Mouse (Mus musculus): Measurements from ENCODE around the gene Yipf1. TPM values are rescaled to one million over a fixed set of nuclear protein-coding genes. Genes with fewer than 3 reads are reported as not detected.
A peak's percentile ranks its signal among the peaks of the same experiment; 100 is the strongest.

The Yipf1 gene
- polyA plus RNA-seq, 1 experiment from 2014 or later, result 71.7 TPM

- no peak for ATAC-seq
- TF ChIP-seq CTCF (IDR thresholded peaks at IDR 0.05) (no peak), EP300 (IDR thresholded peaks at IDR 0.05) (no peak)
- DNase-seq (ENCODE audit: low spot score), result no peak
- no peak overlapping the region for H3K4me3 ChIP-seq (ENCODE audit: low read depth, low read length)
- no peak overlapping the region for H3K4me2 ChIP-seq (replicated peaks; ENCODE audit: low read depth, low read length)
- H3K9ac ChIP-seq (replicated peaks; ENCODE audit: low read depth), result no peak overlapping the region
- H3K27ac ChIP-seq (ENCODE audit: low read length), result no peak overlapping the region
- H3K36me3 ChIP-seq (ENCODE audit: insufficient read depth, low read length), result no peaks in the 10 kb centered on the region
- H3K4me1 ChIP-seq (ENCODE audit: insufficient read depth, low read depth, low read length), result no peaks in the 10 kb centered on the region
- H3K27me3 ChIP-seq (replicated peaks; ENCODE audit: insufficient read depth, low read length), result no peaks in the 10 kb centered on the region
- no peaks in the 10 kb centered on the region for H3K9me3 ChIP-seq (ENCODE audit: low read length)
- whole genome bisulfite sequencing, result 82% methylated on average over 7 of the region's 7 CpGs
These were observed 14.3 kb upstream of the Yipf1 start for GRCm38 (mm10) chr4:107299779-107300340.

DNA sequence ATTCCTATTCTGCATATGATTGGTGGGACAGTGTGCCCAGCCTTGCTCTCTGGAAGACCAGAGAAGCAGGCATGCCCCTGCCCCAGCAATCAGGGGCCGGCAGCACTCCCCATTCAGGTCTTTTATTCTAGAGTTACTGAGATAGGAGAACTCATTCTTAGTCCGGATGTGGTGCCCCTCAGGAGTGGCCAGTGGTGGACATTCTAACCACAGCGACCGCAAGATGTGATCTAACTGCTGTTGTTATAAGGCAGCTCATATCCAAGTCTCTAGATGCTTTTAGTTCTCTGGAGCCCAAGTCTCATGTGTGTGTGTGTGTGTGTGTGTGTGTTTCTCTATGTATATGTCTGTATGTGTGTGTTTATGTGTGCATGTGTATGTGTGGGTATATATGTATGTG, 13.8 kb upstream of the Yipf1 start:
- H3K9me3 ChIP-seq (ENCODE audit: low read length), result no peaks in the 10 kb centered on the region
- 77% methylated on average over 4 of the region's 4 CpGs for WGBS
- H3K27me3 ChIP-seq (replicated peaks; ENCODE audit: insufficient read depth, low read length), result no peaks in the 10 kb centered on the region
- no peak overlapping the region for H3K4me2 ChIP-seq (replicated peaks; ENCODE audit: low read depth, low read length)
- ATAC-seq (no peak), DNase-seq (ENCODE audit: low spot score) (no peak)
- H3K27ac ChIP-seq (ENCODE audit: low read length), result no peak overlapping the region
- H3K4me1 ChIP-seq (ENCODE audit: insufficient read depth, low read depth, low read length), result no peaks in the 10 kb centered on the region
- H3K9ac ChIP-seq (replicated peaks; ENCODE audit: low read depth), result no peak overlapping the region
- H3K4me3 ChIP-seq (ENCODE audit: low read depth, low read length), result no peak overlapping the region
- no peaks in the 10 kb centered on the region for H3K36me3 ChIP-seq (ENCODE audit: insufficient read depth, low read length)
- no peak for TF ChIP-seq CTCF (IDR thresholded peaks at IDR 0.05)
- no peak for TF ChIP-seq EP300 (IDR thresholded peaks at IDR 0.05)

DNA sequence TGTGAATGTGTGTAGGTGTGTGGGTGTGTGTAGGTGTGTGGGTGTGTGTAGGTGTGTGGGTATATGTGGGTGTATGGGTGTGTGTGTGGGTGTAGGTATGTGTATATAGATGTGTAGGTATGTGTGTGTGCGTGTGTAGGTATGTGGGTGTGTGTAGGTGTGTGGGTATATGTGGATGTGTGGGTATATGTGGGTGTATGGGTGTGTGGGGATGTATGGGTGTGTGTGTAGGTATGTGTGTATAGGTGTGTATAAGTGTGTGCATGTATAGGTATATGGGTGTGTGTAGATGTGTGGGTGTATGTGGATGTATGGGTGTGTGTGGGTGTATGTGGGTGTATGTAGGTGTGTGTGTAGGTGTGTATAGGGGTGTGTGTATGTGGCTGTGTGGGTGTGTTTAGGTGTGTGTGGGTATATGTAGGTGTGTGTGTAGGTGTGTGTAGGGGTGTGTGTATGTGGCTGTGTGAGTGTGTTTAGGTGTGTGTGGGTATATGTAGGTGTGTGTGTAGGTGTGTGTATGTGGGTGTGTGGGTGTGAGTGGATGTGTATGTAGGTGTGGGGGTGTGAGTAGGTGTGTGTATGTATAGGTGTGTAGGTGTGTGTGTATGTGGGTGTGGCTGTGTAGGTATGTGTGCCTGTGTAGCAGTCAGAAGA, 13.1 kb upstream of the Yipf1 start:
- no peaks in the 10 kb centered on the region for H3K4me1 ChIP-seq (ENCODE audit: insufficient read depth, low read depth, low read length)

DNA sequence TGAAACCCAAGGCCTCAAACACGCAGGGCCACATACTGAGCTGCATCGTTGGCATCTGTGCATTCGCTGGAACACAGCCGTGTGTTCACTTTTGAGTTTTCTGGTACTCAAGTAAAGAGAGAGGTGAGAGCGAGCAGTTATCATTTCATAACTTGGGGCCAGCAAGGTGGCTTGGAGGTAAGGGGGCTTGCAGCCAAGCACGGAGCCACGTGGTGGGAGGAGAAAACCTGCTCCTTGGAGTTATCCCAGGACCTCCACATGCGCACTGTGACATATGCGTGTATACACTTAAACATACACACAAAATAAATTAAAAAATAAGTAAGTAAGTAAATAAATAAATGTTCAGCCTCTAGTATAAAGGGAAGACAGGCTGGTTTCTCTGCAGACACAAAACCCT, 11.9 kb upstream of the Yipf1 start:
- no peak overlapping the region for H3K27ac ChIP-seq (ENCODE audit: low read length)
- no peaks in the 10 kb centered on the region for H3K36me3 ChIP-seq (ENCODE audit: insufficient read depth, low read length)
- no peaks in the 10 kb centered on the region for H3K27me3 ChIP-seq (replicated peaks; ENCODE audit: insufficient read depth, low read length)
- no peak overlapping the region for H3K4me3 ChIP-seq (ENCODE audit: low read depth, low read length)
- H3K4me1 ChIP-seq (ENCODE audit: insufficient read depth, low read depth, low read length), result no peaks in the 10 kb centered on the region
- no peaks in the 10 kb centered on the region for H3K9me3 ChIP-seq (ENCODE audit: low read length)
- DNase-seq (ENCODE audit: low spot score) (no peak), ATAC-seq (no peak)
- 74% methylated on average over 9 of the region's 9 CpGs for WGBS
- H3K4me2 ChIP-seq (replicated peaks; ENCODE audit: low read depth, low read length), result no peak overlapping the region
- TF ChIP-seq CTCF (IDR thresholded peaks at IDR 0.05) (no peak), EP300 (IDR thresholded peaks at IDR 0.05) (no peak)
- H3K9ac ChIP-seq (replicated peaks; ENCODE audit: low read depth), result no peak overlapping the region

More for the DNA sequence above, 13.1 kb upstream of the Yipf1 start:
- no peak overlapping the region for H3K27ac ChIP-seq (ENCODE audit: low read length)
- H3K4me2 ChIP-seq (replicated peaks; ENCODE audit: low read depth, low read length), result no peak overlapping the region
- H3K9ac ChIP-seq (replicated peaks; ENCODE audit: low read depth), result no peak overlapping the region
- H3K27me3 ChIP-seq (replicated peaks; ENCODE audit: insufficient read depth, low read length), result no peaks in the 10 kb centered on the region
- H3K4me3 ChIP-seq (ENCODE audit: low read depth, low read length), result no peak overlapping the region
- no peaks in the 10 kb centered on the region for H3K36me3 ChIP-seq (ENCODE audit: insufficient read depth, low read length)
- no peaks in the 10 kb centered on the region for H3K9me3 ChIP-seq (ENCODE audit: low read length)
- no peak for ATAC-seq
- no peak for TF ChIP-seq EP300 (IDR thresholded peaks at IDR 0.05)
- TF ChIP-seq CTCF (IDR thresholded peaks at IDR 0.05), result no peak
- DNase-seq (ENCODE audit: low spot score), result no peak
- WGBS, result 92% methylated on average over 1 of the region's 1 CpGs

- ATAC-seq, result peak; percentile 30; the same call in 1 of the 2 replicates
These were observed 11.3 kb upstream of the Yipf1 start for GRCm38 (mm10) chr4:107302832-107303231.

GRCm38 (mm10) chr4:107303531-107303930, 10.6 kb upstream of the Yipf1 start:
- Histone ChIP-seq H3K9me3 (ENCODE audit: low read length) (no peaks in the 10 kb centered on the region), H3K36me3 (ENCODE audit: insufficient read depth, low read length) (no peaks in the 10 kb centered on the region), H3K9ac (replicated peaks; ENCODE audit: low read depth) (no peak overlapping the region), H3K4me2 (replicated peaks; ENCODE audit: low read depth, low read length) (no peak overlapping the region), H3K27me3 (replicated peaks; ENCODE audit: insufficient read depth, low read length) (no peaks in the 10 kb centered on the region), H3K4me1 (ENCODE audit: insufficient read depth, low read depth, low read length) (no peaks in the 10 kb centered on the region), H3K27ac (ENCODE audit: low read length) (no peak overlapping the region), H3K4me3 (ENCODE audit: low read depth, low read length) (no peak overlapping the region)
- TF ChIP-seq EP300 (IDR thresholded peaks at IDR 0.05), result no peak
- no peak for TF ChIP-seq CTCF (IDR thresholded peaks at IDR 0.05)
- no peak for ATAC-seq
- 63% methylated on average over 3 of the region's 3 CpGs for WGBS
- DNase-seq (ENCODE audit: low spot score), result no peak

More at GRCm38 (mm10) chr4:107302832-107303231, 11.3 kb upstream of the Yipf1 start:
- no peak overlapping the region for H3K9ac ChIP-seq (replicated peaks; ENCODE audit: low read depth)
- WGBS, result 74% methylated on average over 4 of the region's 4 CpGs
- H3K9me3 ChIP-seq (ENCODE audit: low read length), result no peaks in the 10 kb centered on the region
- no peak overlapping the region for H3K4me2 ChIP-seq (replicated peaks; ENCODE audit: low read depth, low read length)
- TF ChIP-seq EP300 (IDR thresholded peaks at IDR 0.05) (no peak), CTCF (IDR thresholded peaks at IDR 0.05) (no peak)
- no peaks in the 10 kb centered on the region for H3K4me1 ChIP-seq (ENCODE audit: insufficient read depth, low read depth, low read length)
- H3K4me3 ChIP-seq (ENCODE audit: low read depth, low read length), result no peak overlapping the region
- H3K27ac ChIP-seq (ENCODE audit: low read length), result no peak overlapping the region
- H3K27me3 ChIP-seq (replicated peaks; ENCODE audit: insufficient read depth, low read length), result no peaks in the 10 kb centered on the region
- no peaks in the 10 kb centered on the region for H3K36me3 ChIP-seq (ENCODE audit: insufficient read depth, low read length)
- DNase-seq (ENCODE audit: low spot score), result peak; percentile 15

Measured in lung, postnatal 0 days (tissue).